Mouse (Mus musculus): ENCODE data around the gene Ubash3a. TPM values are rescaled to one million over a fixed set of nuclear protein-coding genes. Genes with fewer than 3 reads are reported as not detected.
"Not testable (repeated sequence)": the region's sequence is repeated elsewhere in the genome, so short reads cannot be mapped to it uniquely, and the experiment has no call there.

Gene Ubash3a
- polyA plus RNA-seq, 1 experiment from 2014 or later = 3.0 TPM

- DNase-seq (ENCODE audit: low spot score) = no peak
- H3K27ac ChIP-seq = no peak overlapping the region
- no peak overlapping the region for H3K4me3 ChIP-seq
- H3K4me1 ChIP-seq = peaks cover 13% of the 10 kb centered on the region
- 80% methylated on average over 6 of the region's 6 CpGs for WGBS
- no peaks in the 10 kb centered on the region; the same call in 1 of the 2 replicates for H3K27me3 ChIP-seq (ENCODE audit: insufficient read depth, poor library complexity, severe bottlenecking)
- H3K9me3 ChIP-seq = no peaks in the 10 kb centered on the region
- H3K36me3 ChIP-seq = no peaks in the 10 kb centered on the region
Measured at GRCm38 (mm10) chr17:31267603-31268002, 59.9 kb downstream of the Ubash3a start.

GRCm38 (mm10) chr17:31268016-31268415 lies 60.3 kb downstream of the Ubash3a start:
- DNase-seq (ENCODE audit: low spot score) = no peak
- no peaks in the 10 kb centered on the region; the same call in 1 of the 2 replicates for H3K27me3 ChIP-seq (ENCODE audit: insufficient read depth, poor library complexity, severe bottlenecking)

GRCm38 (mm10) chr17:31269761-31270160 lies 62.1 kb downstream of the Ubash3a start:
- Histone ChIP-seq H3K4me3 (no peak overlapping the region), H3K27ac (peak overlapping the region; percentile 47; the same call in 1 of the 2 replicates), H3K4me1 (peaks cover 10% of the 10 kb centered on the region), H3K9me3 (no peaks in the 10 kb centered on the region), H3K27me3 (ENCODE audit: insufficient read depth, poor library complexity, severe bottlenecking) (no peaks in the 10 kb centered on the region; the same call in 1 of the 2 replicates), H3K36me3 (no peaks in the 10 kb centered on the region)
- DNase-seq (ENCODE audit: low spot score) = no peak
- WGBS = 88% methylated on average over 2 of the region's 2 CpGs

More at GRCm38 (mm10) chr17:31268016-31268415, 60.3 kb downstream of the Ubash3a start:
- H3K27ac ChIP-seq = no peak overlapping the region
- peaks cover 11% of the 10 kb centered on the region for H3K4me1 ChIP-seq
- H3K9me3 ChIP-seq = no peaks in the 10 kb centered on the region
- H3K4me3 ChIP-seq = no peak overlapping the region
- WGBS = 89% methylated on average over 1 of the region's 1 CpGs
- no peaks in the 10 kb centered on the region for H3K36me3 ChIP-seq

- H3K4me3 ChIP-seq = no peak overlapping the region
- no peaks in the 10 kb centered on the region; the same call in 1 of the 2 replicates for H3K27me3 ChIP-seq (ENCODE audit: insufficient read depth, poor library complexity, severe bottlenecking)
- H3K4me1 ChIP-seq = peaks cover 10% of the 10 kb centered on the region
- peak overlapping the region; percentile 47; the same call in 1 of the 2 replicates for H3K27ac ChIP-seq
- no peaks in the 10 kb centered on the region for H3K36me3 ChIP-seq
- no peak for DNase-seq (ENCODE audit: low spot score)
- WGBS = 59% methylated on average over 4 of the region's 4 CpGs
- no peaks in the 10 kb centered on the region for H3K9me3 ChIP-seq
Measured at GRCm38 (mm10) chr17:31270246-31270645, 62.6 kb downstream of the Ubash3a start.

- H3K27ac ChIP-seq = 0 out of 2 replicates have a peak overlapping the region, but pooled peaks have one; percentile 16
- H3K4me1 ChIP-seq; H3K4me3 ChIP-seq; H3K9me3 ChIP-seq; DNase-seq (ENCODE audit: low spot score); H3K36me3 ChIP-seq; H3K27me3 ChIP-seq (ENCODE audit: insufficient read depth, poor library complexity, severe bottlenecking): not testable (repeated sequence)
- WGBS = 78% methylated on average over 8 of the region's 8 CpGs
Measured at GRCm38 (mm10) chr17:31270736-31271135, 63.1 kb downstream of the Ubash3a start.

GRCm38 (mm10) chr17:31271136-31271851 lies 63.6 kb downstream of the Ubash3a start:
- 41% methylated on average over 6 of the region's 7 CpGs for WGBS

GRCm38 (mm10) chr17:31272416-31273165 lies 64.9 kb downstream of the Ubash3a start:
- no peak for DNase-seq (ENCODE audit: low spot score)
- Histone ChIP-seq H3K27ac (no peak overlapping the region), H3K4me3 (no peak overlapping the region), H3K36me3 (no peaks in the 10 kb centered on the region), H3K4me1 (peaks cover 24% of the 10 kb centered on the region), H3K27me3 (ENCODE audit: insufficient read depth, poor library complexity, severe bottlenecking) (peaks cover 6% of the 10 kb centered on the region), H3K9me3 (no peaks in the 10 kb centered on the region)
- WGBS = 80% methylated on average over 9 of the region's 9 CpGs

More at GRCm38 (mm10) chr17:31271136-31271851, 63.6 kb downstream of the Ubash3a start:
- Histone ChIP-seq H3K4me1 (peaks cover 11% of the 10 kb centered on the region), H3K27ac (0 out of 2 replicates have a peak overlapping the region, but pooled peaks have one; percentile 16), H3K27me3 (ENCODE audit: insufficient read depth, poor library complexity, severe bottlenecking) (peaks cover 3% of the 10 kb centered on the region), H3K36me3 (no peaks in the 10 kb centered on the region), H3K9me3 (no peaks in the 10 kb centered on the region), H3K4me3 (no peak overlapping the region)
- no peak for DNase-seq (ENCODE audit: low spot score)

GRCm38 (mm10) chr17:31273631-31274030 lies 66.0 kb downstream of the Ubash3a start:
- 87% methylated on average over 8 of the region's 8 CpGs for WGBS
- H3K27me3 ChIP-seq (ENCODE audit: insufficient read depth, poor library complexity, severe bottlenecking) = peaks cover 6% of the 10 kb centered on the region
- no peak overlapping the region for H3K4me3 ChIP-seq
- no peak for DNase-seq (ENCODE audit: low spot score)
- no peaks in the 10 kb centered on the region for H3K36me3 ChIP-seq
- no peak overlapping the region for H3K27ac ChIP-seq
- no peaks in the 10 kb centered on the region for H3K9me3 ChIP-seq
- H3K4me1 ChIP-seq = peaks cover 27% of the 10 kb centered on the region

GRCm38 (mm10) chr17:31275181-31275580 lies 67.5 kb downstream of the Ubash3a start:
- 65% methylated on average over 6 of the region's 6 CpGs for WGBS
- Histone ChIP-seq H3K4me1 (peaks cover 30% of the 10 kb centered on the region), H3K9me3 (no peaks in the 10 kb centered on the region), H3K27ac (no peak overlapping the region), H3K27me3 (ENCODE audit: insufficient read depth, poor library complexity, severe bottlenecking) (peaks cover 9% of the 10 kb centered on the region), H3K36me3 (no peaks in the 10 kb centered on the region), H3K4me3 (no peak overlapping the region)
- DNase-seq (ENCODE audit: low spot score) = no peak

- H3K9me3 ChIP-seq = no peaks in the 10 kb centered on the region
- H3K36me3 ChIP-seq = no peaks in the 10 kb centered on the region
- peaks cover 20% of the 10 kb centered on the region for H3K4me1 ChIP-seq
- no peak for DNase-seq (ENCODE audit: low spot score)
- peak overlapping the region; percentile 59 for H3K4me3 ChIP-seq
- H3K27ac ChIP-seq = peak overlapping the region; percentile 63; the same call in 1 of the 2 replicates
- 20% methylated on average over 9 of the region's 9 CpGs for WGBS
- peaks cover 9% of the 10 kb centered on the region for H3K27me3 ChIP-seq (ENCODE audit: insufficient read depth, poor library complexity, severe bottlenecking)
Measured at GRCm38 (mm10) chr17:31276207-31276921, 68.7 kb downstream of the Ubash3a start.

- WGBS = 10% methylated on average over 44 of the region's 44 CpGs
- DNase-seq (ENCODE audit: low spot score) = peak; percentile 95
- Histone ChIP-seq H3K9me3 (no peaks in the 10 kb centered on the region), H3K36me3 (no peaks in the 10 kb centered on the region), H3K4me1 (peaks cover 20% of the 10 kb centered on the region), H3K27me3 (ENCODE audit: insufficient read depth, poor library complexity, severe bottlenecking) (peaks cover 9% of the 10 kb centered on the region), H3K27ac (peak within 1 kb of the TSS; percentile 63; the same call in 1 of the 2 replicates), H3K4me3 (peak within 1 kb of the TSS; percentile 59)
Measured at GRCm38 (mm10) chr17:31276922-31277918, 69.5 kb downstream of the Ubash3a start, which contains the start of gene Rsph1. TSS of gene Rsph1 (minus strand) at chr17:31277383.

Data from heart, embryonic 10.5 days (tissue).